Mouse (Mus musculus): ENCODE measurements around the gene Smarca2. TPM values are rescaled to one million over a fixed set of nuclear protein-coding genes. Genes with fewer than 3 reads are reported as not detected.

The Smarca2 gene
- polyA plus RNA-seq, 1 experiment from 2014 or later, result 23.4 TPM

- H3K4me3 ChIP-seq, result no peak overlapping the region
- H3K27ac ChIP-seq (replicated peaks), result no peak overlapping the region
- peaks cover 12% of the 10 kb centered on the region for H3K4me1 ChIP-seq
- no peak for DNase-seq (ENCODE audit: low spot score)
- WGBS, result 43% methylated on average over 6 of the region's 6 CpGs
- H3K9me3 ChIP-seq (replicated peaks), result no peaks in the 10 kb centered on the region
- H3K27me3 ChIP-seq (ENCODE audit: low read depth, poor library complexity, severe bottlenecking), result no peaks in the 10 kb centered on the region
- H3K36me3 ChIP-seq, result no peaks in the 10 kb centered on the region
Measured at GRCm38 (mm10) chr19:26675917-26676316, 71.1 kb downstream of the Smarca2 start.

GRCm38 (mm10) chr19:26678543-26678942 is 73.7 kb downstream of the Smarca2 start:
- Histone ChIP-seq H3K4me3 (no peak overlapping the region), H3K9me3 (replicated peaks) (no peaks in the 10 kb centered on the region), H3K27me3 (ENCODE audit: low read depth, poor library complexity, severe bottlenecking) (no peaks in the 10 kb centered on the region), H3K36me3 (no peaks in the 10 kb centered on the region), H3K27ac (replicated peaks) (no peak overlapping the region), H3K4me1 (peaks cover 12% of the 10 kb centered on the region)
- DNase-seq (ENCODE audit: low spot score), result no peak
- WGBS, result 48% methylated on average over 8 of the region's 8 CpGs

- H3K36me3 ChIP-seq, result no peaks in the 10 kb centered on the region
- DNase-seq (ENCODE audit: low spot score), result no peak
- no peaks in the 10 kb centered on the region for H3K27me3 ChIP-seq (ENCODE audit: low read depth, poor library complexity, severe bottlenecking)
- no peak overlapping the region for H3K27ac ChIP-seq (replicated peaks)
- 63% methylated on average over 3 of the region's 3 CpGs for WGBS
- no peak overlapping the region for H3K4me3 ChIP-seq
- peaks cover 12% of the 10 kb centered on the region for H3K4me1 ChIP-seq
- H3K9me3 ChIP-seq (replicated peaks), result no peaks in the 10 kb centered on the region
Measured at GRCm38 (mm10) chr19:26679674-26680073, 74.8 kb downstream of the Smarca2 start.

GRCm38 (mm10) chr19:26681549-26681948 is 76.7 kb downstream of the Smarca2 start:
- WGBS, result 93% methylated on average over 8 of the region's 8 CpGs
- H3K4me3 ChIP-seq, result no peak overlapping the region
- H3K27me3 ChIP-seq (ENCODE audit: low read depth, poor library complexity, severe bottlenecking), result no peaks in the 10 kb centered on the region
- H3K4me1 ChIP-seq, result peaks cover 7% of the 10 kb centered on the region
- no peaks in the 10 kb centered on the region for H3K9me3 ChIP-seq (replicated peaks)
- no peak for DNase-seq (ENCODE audit: low spot score)
- no peaks in the 10 kb centered on the region for H3K36me3 ChIP-seq
- H3K27ac ChIP-seq (replicated peaks), result no peak overlapping the region

- Histone ChIP-seq H3K27me3 (ENCODE audit: low read depth, poor library complexity, severe bottlenecking) (no peaks in the 10 kb centered on the region), H3K4me3 (no peak overlapping the region), H3K4me1 (peaks cover 7% of the 10 kb centered on the region), H3K27ac (replicated peaks) (no peak overlapping the region), H3K9me3 (replicated peaks) (no peaks in the 10 kb centered on the region), H3K36me3 (no peaks in the 10 kb centered on the region)
- no peak for DNase-seq (ENCODE audit: low spot score)
- whole genome bisulfite sequencing, result 82% methylated on average over 4 of the region's 4 CpGs
Measured at GRCm38 (mm10) chr19:26682130-26682529, 77.3 kb downstream of the Smarca2 start.

- 91% methylated on average over 2 of the region's 2 CpGs for WGBS
- Histone ChIP-seq H3K27me3 (ENCODE audit: low read depth, poor library complexity, severe bottlenecking) (no peaks in the 10 kb centered on the region), H3K4me1 (peaks cover 7% of the 10 kb centered on the region), H3K27ac (replicated peaks) (no peak overlapping the region), H3K36me3 (no peaks in the 10 kb centered on the region), H3K4me3 (no peak overlapping the region), H3K9me3 (replicated peaks) (no peaks in the 10 kb centered on the region)
- no peak for DNase-seq (ENCODE audit: low spot score)
Measured at GRCm38 (mm10) chr19:26682731-26683130, 77.9 kb downstream of the Smarca2 start.

GRCm38 (mm10) chr19:26683731-26684130 is 78.9 kb downstream of the Smarca2 start:
- H3K27me3 ChIP-seq (ENCODE audit: low read depth, poor library complexity, severe bottlenecking), result no peaks in the 10 kb centered on the region
- H3K9me3 ChIP-seq (replicated peaks), result no peaks in the 10 kb centered on the region
- H3K4me3 ChIP-seq, result no peak overlapping the region
- WGBS, result 96% methylated on average over 8 of the region's 8 CpGs
- peaks cover 7% of the 10 kb centered on the region for H3K4me1 ChIP-seq
- H3K27ac ChIP-seq (replicated peaks), result no peak overlapping the region
- no peak for DNase-seq (ENCODE audit: low spot score)
- no peaks in the 10 kb centered on the region for H3K36me3 ChIP-seq

- H3K27ac ChIP-seq (replicated peaks), result no peak overlapping the region
- no peaks in the 10 kb centered on the region for H3K9me3 ChIP-seq (replicated peaks)
- 42% methylated on average over 4 of the region's 4 CpGs for WGBS
- H3K4me3 ChIP-seq, result no peak overlapping the region
- no peaks in the 10 kb centered on the region for H3K27me3 ChIP-seq (ENCODE audit: low read depth, poor library complexity, severe bottlenecking)
- no peak for DNase-seq (ENCODE audit: low spot score)
- H3K36me3 ChIP-seq, result no peaks in the 10 kb centered on the region
- no peaks in the 10 kb centered on the region for H3K4me1 ChIP-seq
Measured at GRCm38 (mm10) chr19:26690516-26690915, 85.7 kb downstream of the Smarca2 start.

- Histone ChIP-seq H3K36me3 (no peaks in the 10 kb centered on the region), H3K4me3 (no peak overlapping the region), H3K27me3 (ENCODE audit: low read depth, poor library complexity, severe bottlenecking) (no peaks in the 10 kb centered on the region), H3K9me3 (replicated peaks) (no peaks in the 10 kb centered on the region), H3K27ac (replicated peaks) (no peak overlapping the region), H3K4me1 (no peaks in the 10 kb centered on the region)
- 84% methylated on average over 4 of the region's 4 CpGs for WGBS
- no peak for DNase-seq (ENCODE audit: low spot score)
Measured at GRCm38 (mm10) chr19:26697107-26697506, 92.3 kb downstream of the Smarca2 start.

- H3K27me3 ChIP-seq (ENCODE audit: low read depth, poor library complexity, severe bottlenecking), result no peaks in the 10 kb centered on the region
- H3K4me1 ChIP-seq, result no peaks in the 10 kb centered on the region
- DNase-seq (ENCODE audit: low spot score), result no peak
- no peaks in the 10 kb centered on the region for H3K9me3 ChIP-seq (replicated peaks)
- WGBS, result 85% methylated on average over 10 of the region's 10 CpGs
- no peak overlapping the region for H3K4me3 ChIP-seq
- no peak overlapping the region for H3K27ac ChIP-seq (replicated peaks)
- H3K36me3 ChIP-seq, result no peaks in the 10 kb centered on the region
Measured at GRCm38 (mm10) chr19:26704545-26705209, 99.8 kb downstream of the Smarca2 start.

- Histone ChIP-seq H3K4me3 (no peak overlapping the region), H3K9me3 (replicated peaks) (no peaks in the 10 kb centered on the region)
- 76% methylated on average over 5 of the region's 5 CpGs for WGBS
Measured at GRCm38 (mm10) chr19:26706910-26707309, 102.1 kb downstream of the Smarca2 start.

GRCm38 (mm10) chr19:26709095-26709494 is 104.2 kb downstream of the Smarca2 start:
- no peak for DNase-seq (ENCODE audit: low spot score)

More at GRCm38 (mm10) chr19:26706910-26707309, 102.1 kb downstream of the Smarca2 start:
- Histone ChIP-seq H3K27ac (replicated peaks) (0 out of 2 replicates have a peak overlapping the region, but pooled peaks have one; percentile 9), H3K36me3 (no peaks in the 10 kb centered on the region), H3K4me1 (no peaks in the 10 kb centered on the region), H3K27me3 (ENCODE audit: low read depth, poor library complexity, severe bottlenecking) (no peaks in the 10 kb centered on the region)
- no peak for DNase-seq (ENCODE audit: low spot score)

GRCm38 (mm10) chr19:26711268-26711667 is 106.4 kb downstream of the Smarca2 start:
- Histone ChIP-seq H3K9me3 (replicated peaks) (no peaks in the 10 kb centered on the region), H3K27me3 (ENCODE audit: low read depth, poor library complexity, severe bottlenecking) (no peaks in the 10 kb centered on the region), H3K36me3 (no peaks in the 10 kb centered on the region), H3K4me1 (no peaks in the 10 kb centered on the region), H3K27ac (replicated peaks) (no peak overlapping the region), H3K4me3 (no peak overlapping the region)
- WGBS, result 31% methylated on average over 2 of the region's 2 CpGs
- no peak for DNase-seq (ENCODE audit: low spot score)

More at GRCm38 (mm10) chr19:26709095-26709494, 104.2 kb downstream of the Smarca2 start:
- H3K27me3 ChIP-seq (ENCODE audit: low read depth, poor library complexity, severe bottlenecking), result no peaks in the 10 kb centered on the region
- H3K9me3 ChIP-seq (replicated peaks), result no peaks in the 10 kb centered on the region
- no peak overlapping the region for H3K27ac ChIP-seq (replicated peaks)
- 75% methylated on average over 12 of the region's 12 CpGs for whole genome bisulfite sequencing
- H3K4me1 ChIP-seq, result no peaks in the 10 kb centered on the region
- H3K4me3 ChIP-seq, result no peak overlapping the region
- no peaks in the 10 kb centered on the region for H3K36me3 ChIP-seq
